Mouse (Mus musculus): ENCODE data around the gene Adtrp. TPM values are rescaled to one million over a fixed set of nuclear protein-coding genes. Genes with fewer than 3 reads are reported as not detected.

Adtrp gene
- total RNA-seq (2023): not detected in 4 replicates

GRCm38 (mm10) chr13:41847516-41848126 lies at the start of gene Adtrp:
Gene Adtrp, minus strand, starts transcription at chr13:41847684.

Other genes with a start within 250 kb of the Adtrp start
- gene Tmem170b, start 241.8 kb downstream of the Adtrp start, total RNA-seq (2023): 15.5 to 17.6 TPM (median 16.6 TPM) in 4 replicates
- 68.7 to 75.1 TPM (median 72.9 TPM) in 4 replicates for gene Hivep1, start 204.3 kb upstream of the Adtrp start, total RNA-seq (2023)

Measured in B cell, adult 62 days (primary cell).